Mouse (Mus musculus) embryo, embryonic 9.5 days (tissue): ENCODE measurements at regions not wholly inside any gene's neighbourhood (a gene's known extent, or its start where the extent isn't known, plus 50 kb on each side); places are given as distances from the start of the nearest gene placed in this dataset.

Experiments
- DNase-seq: peaks from one replicate; pipeline ENCODE4 v3.0.0-alpha.2; 2017; ENCODE audit errors: extremely low spot score

DNA sequence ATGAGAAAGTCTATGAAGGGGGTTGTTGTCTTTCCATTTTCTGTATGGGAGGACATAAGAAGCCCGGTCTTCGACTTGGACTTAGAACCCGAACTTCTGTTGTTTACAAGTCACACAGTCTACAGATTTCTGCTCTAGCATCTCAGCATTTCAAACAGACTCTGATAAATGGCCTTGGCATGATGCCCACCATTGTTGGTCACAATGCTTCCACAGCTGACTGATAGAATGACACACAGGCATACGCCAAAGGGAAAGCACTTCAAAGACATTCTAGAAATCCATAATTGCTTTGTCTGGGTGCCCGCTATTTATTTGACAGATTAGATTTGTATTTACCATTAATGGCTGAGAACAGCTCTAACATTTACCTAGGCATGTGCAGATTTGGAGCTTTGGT, 326.2 kb upstream of the Tnp1 start:
- DNase-seq, result no peak

GRCm38 (mm10) chr1:73337401-73337800, 321.7 kb upstream of the Tnp1 start:
- peak; percentile 32 for DNase-seq

GRCm38 (mm10) chr1:73309556-73309955, 293.8 kb upstream of the Tnp1 start:
- no peak for DNase-seq

- DNase-seq, result no peak
Observed at GRCm38 (mm10) chr1:73308420-73308819, 292.7 kb upstream of the Tnp1 start.

DNA sequence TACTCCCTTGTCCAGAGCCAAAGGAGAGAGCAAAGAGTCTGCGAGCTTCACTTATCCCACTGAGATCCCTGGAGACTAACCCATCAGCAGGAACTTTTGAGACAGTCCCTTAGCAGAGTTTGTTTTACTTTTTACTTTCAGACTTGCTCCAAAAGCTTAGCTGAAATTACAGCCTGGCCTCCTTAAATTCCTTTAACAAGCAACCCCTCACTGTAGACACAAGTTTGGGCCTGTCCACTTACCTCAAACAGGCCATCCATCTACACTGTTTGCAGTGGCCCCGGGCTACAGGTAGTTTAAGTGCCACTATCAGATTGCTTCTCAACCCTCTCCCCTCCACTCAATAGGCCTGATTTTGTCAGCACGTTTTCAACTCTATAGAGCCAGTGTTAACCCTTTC, 291.5 kb upstream of the Tnp1 start:
- DNase-seq, result peak; percentile 46

DNA sequence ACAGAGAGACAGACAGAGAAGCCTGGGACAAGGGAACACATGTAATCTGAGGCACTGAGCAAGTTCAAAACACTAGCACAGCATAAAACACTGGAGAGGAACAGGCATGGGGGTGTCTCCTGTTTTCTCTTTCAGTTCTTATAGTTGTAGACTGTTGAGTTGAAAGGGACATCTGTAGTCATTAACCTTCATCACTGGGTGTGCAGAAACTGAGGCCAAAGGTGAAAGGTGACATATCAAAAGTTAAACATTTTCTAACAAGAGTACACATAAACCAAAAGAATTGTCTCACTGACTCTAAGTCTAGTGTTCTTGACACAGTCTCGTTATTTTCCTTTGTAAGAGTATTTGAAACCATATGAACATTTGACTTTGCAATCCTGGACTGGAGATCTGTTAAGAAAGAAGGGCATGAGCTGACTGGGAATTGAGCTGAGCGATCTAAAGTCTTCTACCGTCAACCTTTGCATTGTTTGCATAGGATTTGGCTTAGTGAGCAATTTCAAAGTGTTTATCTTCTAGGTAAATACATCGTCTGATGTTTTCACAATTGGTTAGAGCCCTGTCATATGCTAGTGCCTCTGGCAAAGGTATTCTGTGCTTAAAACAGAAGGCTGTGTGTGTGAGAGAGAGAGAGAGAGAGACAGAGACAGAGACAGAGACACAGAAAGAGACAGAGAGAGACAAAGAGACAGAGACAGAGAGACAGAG, 284.4 kb upstream of the Tnp1 start:
- DNase-seq, result no peak

GRCm38 (mm10) chr1:73285342-73285741, 269.6 kb upstream of the Tnp1 start:
- DNase-seq, result no peak

GRCm38 (mm10) chr1:73274480-73274879, 258.8 kb upstream of the Tnp1 start:
- no peak for DNase-seq

DNA sequence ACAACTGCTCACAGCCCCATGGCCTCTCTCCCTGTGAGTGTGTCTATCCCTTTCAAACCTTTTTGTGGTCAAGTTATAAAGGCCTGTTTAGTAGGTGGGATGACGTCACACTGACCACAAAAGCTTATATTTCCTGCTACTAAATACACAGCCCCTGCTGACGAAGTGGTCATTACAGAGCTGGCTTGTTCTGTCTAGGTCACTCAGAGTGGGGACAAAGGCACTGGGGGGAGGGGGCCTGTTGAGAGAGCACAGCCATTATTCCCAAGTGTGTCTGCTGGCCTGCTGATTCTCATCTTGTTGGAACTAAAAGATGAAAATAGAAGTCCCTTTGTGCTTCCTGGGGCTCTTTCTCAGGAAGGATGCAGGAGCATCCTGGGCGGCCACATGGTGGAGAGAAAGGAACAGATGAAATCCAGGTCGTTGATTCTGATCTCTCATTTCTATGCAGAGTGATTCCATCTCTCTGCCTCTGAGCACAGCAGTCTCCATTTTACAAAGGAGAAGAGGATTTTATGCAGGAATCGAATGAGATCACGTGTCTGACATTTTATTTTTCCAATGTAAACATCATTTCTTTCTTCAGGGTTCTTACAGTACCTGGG, 255.2 kb upstream of the Tnp1 start:
- peak; percentile 63 for DNase-seq

- no peak for DNase-seq
Observed at GRCm38 (mm10) chr1:73269051-73269755, 253.5 kb upstream of the Tnp1 start.

- no peak for DNase-seq
Observed at GRCm38 (mm10) chr1:73265009-73265408, 249.3 kb upstream of the Tnp1 start.

GRCm38 (mm10) chr1:73264245-73264644, 248.5 kb upstream of the Tnp1 start:
- no peak for DNase-seq

DNA sequence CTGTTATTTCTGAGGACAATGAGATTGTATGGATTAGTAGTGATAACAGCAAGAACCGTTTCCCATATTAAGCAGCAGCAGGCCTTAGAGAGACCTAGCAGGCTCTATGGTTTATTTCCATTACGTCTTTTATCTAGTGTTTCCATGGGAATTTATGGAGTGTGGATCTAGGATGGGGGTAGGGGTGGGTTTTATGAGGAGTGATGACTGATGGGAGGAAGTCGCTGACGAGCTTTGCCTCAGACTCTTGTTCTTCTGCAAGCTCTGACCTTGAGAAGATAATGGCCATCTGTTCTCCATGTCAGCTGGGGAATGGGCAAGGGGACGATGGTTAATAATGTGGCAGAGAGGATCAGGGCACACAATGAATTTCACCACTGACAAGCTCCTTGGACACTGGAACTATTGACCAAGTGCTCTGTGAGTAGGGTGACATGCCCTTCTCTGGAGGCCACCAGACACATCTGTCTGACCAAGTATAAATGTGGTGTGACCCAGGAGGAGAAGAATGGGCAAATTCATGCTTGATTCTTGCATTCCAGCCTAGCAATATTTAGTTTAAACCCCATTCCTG, 243.9 kb upstream of the Tnp1 start:
- DNase-seq, result no peak

DNA sequence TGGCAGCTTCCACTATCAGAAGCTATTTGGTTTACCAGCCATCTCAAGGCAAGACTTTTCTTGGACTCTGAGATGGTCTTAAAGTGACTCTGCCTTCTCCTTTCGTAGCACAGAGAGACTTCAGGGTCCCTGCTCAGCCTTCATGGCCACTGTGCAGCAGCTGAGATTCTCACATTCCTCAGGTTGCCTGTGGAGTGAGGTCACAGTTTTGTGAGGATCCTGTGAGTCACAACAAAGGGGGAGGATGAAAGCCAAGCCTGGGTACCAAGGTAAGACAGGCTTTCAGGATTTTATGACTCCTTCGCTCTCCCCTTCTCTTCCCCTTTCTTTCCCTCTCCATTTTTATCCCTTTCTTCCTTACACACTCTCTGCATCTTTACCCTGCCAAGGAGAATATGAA, 241.6 kb upstream of the Tnp1 start:
- DNase-seq, result no peak

DNA sequence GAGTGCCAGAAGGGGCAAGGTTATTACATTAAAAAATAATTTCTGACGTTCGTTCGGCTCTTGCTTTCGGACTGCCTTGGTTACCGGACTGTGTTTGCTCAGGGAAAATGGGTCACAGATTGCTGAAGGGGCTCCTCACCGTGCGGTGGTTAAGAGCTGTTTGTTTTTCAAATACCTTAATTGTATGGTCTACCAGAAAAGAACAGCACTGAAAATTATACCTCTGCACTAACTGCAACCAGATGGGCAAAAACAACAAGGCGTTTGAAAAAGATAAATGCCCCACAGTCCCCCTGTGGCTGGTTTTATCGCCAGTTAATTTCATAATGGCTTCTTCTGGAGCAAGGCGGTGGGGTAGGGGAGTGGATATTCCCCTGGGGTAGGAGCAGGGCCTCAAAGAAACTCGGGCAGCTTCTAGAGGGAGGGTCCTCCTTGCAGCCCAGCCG, 236.2 kb upstream of the Tnp1 start:
- DNase-seq, result peak; percentile 49

DNA sequence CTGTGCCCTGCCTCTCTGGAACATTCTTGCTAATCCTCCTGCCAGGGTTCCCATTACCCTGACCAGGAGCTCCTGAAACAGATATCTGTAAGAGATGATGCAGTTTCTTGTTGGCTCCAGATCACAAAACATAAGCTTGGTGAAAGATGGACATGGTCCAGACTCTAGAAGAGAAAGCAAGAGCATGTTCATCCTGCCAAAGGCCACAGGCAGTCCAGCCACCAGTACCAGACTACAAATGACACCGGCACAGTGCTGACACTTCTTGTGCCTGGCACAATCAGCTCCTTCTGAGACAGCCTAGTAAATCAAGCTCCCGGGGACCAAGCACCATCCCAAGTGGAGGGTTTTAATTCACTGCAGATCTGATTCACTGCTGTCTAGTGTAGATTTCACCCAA, 228.3 kb upstream of the Tnp1 start:
- DNase-seq, result no peak

DNA sequence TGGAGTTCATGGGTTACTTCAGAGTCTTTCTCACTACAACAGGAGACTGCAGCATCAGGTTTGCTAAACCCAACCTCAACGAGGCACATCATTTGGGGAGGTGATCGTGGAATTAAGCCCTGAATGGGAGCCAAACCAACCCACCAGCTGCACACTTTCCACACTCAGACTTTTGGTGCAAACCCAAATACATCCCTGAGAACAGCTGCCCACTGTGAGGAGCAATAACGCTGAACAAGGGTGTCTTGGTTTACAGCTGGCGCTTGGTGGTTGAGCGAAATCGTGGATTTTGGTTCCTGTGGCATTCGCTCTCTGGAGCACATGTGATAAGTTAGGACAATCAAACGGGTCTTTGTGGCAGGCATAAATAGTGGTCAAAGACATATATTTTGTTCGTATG, 226.6 kb upstream of the Tnp1 start:
- DNase-seq, result no peak

GRCm38 (mm10) chr1:73236867-73237266, 221.2 kb upstream of the Tnp1 start:
- DNase-seq, result no peak

DNA sequence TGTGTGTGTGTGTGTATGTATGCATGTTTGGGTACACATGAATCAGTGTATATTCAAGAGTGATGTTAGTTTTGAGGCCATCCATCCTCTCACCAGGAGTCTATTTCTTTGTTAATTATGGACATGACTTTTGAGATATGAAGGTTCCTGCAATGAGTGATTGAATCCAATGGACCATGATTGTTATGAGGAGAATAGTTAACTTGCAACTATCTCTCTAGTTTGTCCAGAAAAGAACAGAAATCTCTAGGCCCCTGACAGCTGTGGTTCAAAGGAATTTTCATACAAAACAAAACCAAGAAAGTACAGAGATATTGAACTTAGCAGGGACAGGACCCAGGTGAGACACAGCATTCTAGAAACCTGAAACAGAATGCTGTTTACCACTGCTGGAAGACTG, 217.9 kb upstream of the Tnp1 start:
- no peak for DNase-seq

DNA sequence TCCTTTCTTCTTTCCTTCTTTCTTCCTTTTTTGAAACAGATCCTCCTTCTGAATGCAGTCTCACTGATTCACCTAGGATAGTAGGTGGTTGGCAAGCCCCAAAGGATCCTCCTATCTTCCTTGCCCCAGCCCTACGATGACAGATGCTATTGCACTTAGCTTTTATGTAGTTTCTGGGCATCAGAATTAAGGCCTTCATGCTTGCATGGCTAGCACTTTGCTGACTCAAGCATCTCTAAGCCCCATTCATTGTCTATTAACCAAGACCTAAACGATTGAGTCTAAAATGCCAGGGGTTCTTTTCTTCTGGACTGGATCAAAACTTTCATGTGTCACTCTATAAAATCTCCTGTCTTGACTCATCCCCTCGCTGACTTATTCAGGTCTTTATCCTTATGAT, 217.3 kb upstream of the Tnp1 start:
- no peak for DNase-seq

DNA sequence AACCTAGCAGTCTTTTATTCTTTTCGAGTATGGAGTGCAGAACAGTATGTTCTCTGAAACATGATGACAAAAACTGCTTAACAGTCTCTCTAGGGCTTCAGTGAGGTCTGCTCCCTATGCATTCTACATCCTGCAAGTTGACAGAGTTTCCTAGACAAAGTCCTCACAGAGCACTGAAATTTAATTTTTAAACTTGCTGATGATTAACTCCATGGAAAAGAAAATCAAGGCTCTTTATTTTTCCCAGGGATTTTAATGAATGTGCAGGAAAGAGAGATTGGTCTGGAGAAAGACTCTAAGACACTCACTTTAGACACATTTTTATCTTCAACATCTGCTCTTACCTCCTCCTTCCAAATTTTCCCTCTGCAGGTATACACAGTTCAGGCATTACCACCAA, 214.9 kb upstream of the Tnp1 start:
- no peak for DNase-seq

- DNase-seq, result no peak
Observed at GRCm38 (mm10) chr1:73227246-73227645, 211.5 kb upstream of the Tnp1 start.

DNA sequence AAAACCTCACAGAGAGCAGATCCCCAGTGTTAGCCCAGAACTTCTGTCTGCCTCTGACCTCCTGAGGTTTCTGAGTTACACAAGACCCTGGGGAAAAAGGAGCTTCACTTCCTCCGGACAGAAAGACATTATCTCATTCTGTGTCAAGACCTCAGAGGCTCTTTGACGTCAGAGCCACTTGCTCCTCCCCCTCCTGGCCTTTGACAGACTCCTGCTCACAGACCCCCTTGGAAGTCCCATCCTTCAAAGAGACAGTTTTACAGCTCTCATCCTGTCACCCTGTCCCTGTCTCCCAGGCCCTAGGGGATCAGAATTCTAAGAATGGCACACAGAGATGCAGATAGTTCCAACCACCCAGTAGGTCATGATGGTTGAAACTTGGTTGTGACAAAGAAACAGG, 206.2 kb upstream of the Tnp1 start:
- DNase-seq, result peak; percentile 22
